Mouse (Mus musculus): ENCODE results near the gene Pi4kb. TPM values are rescaled to one million over a fixed set of nuclear protein-coding genes. Genes with fewer than 3 reads are reported as not detected.
"Not testable (repeated sequence)": the region's sequence is repeated elsewhere in the genome, so short reads cannot be mapped to it uniquely, and the experiment has no call there.

Gene Pi4kb
- 18.9 and 22.2 TPM in 2 replicates for polyA plus RNA-seq (2016; fragmentation: Nextera tagmentation; extraction: Ambion mirVana)

DNA sequence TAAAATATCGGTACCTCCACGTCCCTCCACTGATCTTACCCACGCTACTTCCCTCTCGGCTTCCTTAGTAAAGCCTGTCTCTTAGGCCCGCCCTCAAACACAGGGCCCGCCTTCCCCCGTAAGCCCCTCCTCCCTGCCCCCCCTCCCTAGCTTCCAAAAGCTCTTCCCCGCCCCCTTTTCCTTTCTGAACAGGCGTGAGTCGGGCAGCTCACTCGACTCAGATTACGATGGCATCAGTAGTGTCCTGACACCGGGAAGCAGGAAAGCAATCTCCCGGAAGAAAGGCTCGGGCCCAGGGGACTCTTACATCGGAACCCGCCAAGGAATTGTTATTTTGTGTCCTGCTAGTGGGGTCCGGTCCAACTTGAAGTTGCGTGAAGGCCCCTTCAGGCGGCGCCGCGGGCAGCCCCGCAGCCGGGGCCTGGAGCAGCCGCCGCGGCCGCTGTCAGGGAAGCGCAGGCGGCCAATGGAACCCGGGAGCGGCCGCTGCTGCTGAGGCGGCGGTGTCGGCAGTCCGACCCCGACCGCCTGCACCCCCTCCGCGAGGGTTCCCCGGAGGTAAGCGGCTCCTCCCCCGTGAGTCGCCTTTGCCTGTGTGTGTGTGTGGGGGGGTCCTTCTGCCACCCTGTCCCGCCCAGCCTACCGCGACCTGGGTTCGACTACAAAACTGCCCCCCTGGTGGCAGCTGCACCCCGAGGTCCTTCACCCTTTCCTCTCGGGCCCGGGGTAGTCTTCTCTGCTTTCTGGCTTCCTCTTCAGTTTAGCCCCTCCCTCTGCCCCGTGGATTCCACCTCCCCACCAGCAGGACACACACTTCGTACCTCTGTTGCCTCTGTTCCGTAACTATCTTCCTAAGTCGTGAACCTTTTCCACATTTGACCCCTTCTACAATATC is at the start of gene Pi4kb:
TSS of gene Pi4kb (plus strand) at position 204 of the 895 bp plus-strand sequence.
- Histone ChIP-seq H3K4me3 (peak within 1 kb of the TSS; percentile 91), H3K36me3 (peaks cover 18% of the 10 kb centered on the region), H3K4me1 (peaks cover 11% of the 10 kb centered on the region), H3K9me3 (replicated peaks) (no peaks in the 10 kb centered on the region), H3K27me3 (ENCODE audit: low read depth, poor library complexity, severe bottlenecking) (no peaks in the 10 kb centered on the region), H3K27ac (peak within 1 kb of the TSS; percentile 96)
- DNase-seq (ENCODE audit: low spot score): peak; percentile 93
- under 1% methylated on average over 54 of the region's 57 CpGs for WGBS

DNA sequence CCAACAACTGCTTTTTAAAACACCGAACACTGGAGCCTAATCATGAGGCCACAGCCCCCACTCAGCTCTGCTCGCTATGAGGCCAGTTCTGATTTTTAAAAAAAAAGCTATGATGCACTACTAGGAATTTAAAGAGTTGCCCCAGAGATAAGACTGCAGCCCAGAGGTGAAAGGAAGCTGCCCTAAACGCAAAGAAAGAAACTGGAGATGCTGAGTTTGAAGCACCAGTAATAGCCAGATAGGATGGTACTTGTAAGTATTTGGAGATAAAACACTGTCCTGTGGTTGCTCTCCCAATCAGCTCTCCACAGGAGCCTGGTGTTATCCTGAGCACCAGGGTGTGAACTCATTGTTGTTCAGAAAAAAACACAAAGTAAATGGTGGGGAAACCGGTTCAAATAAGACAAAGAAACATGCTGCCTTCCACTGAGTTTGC is 48.2 kb upstream of the Pi4kb start:
- not testable (repeated sequence) for H3K9me3 ChIP-seq (replicated peaks); DNase-seq (ENCODE audit: low spot score); H3K4me3 ChIP-seq; H3K27me3 ChIP-seq (ENCODE audit: low read depth, poor library complexity, severe bottlenecking); H3K36me3 ChIP-seq; H3K4me1 ChIP-seq; H3K27ac ChIP-seq
- 52% methylated on average over 4 of the region's 4 CpGs for WGBS

DNA sequence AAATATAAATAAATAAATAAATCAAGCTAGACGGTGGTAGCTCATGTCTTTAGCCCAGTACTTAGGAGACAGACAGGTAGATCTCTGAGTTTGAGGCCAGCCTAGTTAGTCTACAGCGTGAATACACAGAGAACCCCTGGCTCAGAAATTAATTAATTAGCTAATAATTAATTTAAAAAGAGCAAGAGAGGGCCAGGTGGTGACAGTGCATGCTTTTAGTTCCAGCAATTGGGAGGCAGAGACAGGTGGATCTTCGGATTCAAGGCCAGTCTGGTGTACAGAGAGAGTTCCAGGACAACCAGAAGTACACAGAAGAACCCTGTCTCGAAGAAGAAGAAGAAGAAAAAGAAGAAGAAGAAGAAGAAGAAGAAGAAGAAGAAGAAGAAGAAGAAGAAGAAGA is 45.6 kb upstream of the Pi4kb start:
- not testable (repeated sequence) for H3K4me3 ChIP-seq; H3K27ac ChIP-seq; DNase-seq (ENCODE audit: low spot score); H3K9me3 ChIP-seq (replicated peaks); H3K27me3 ChIP-seq (ENCODE audit: low read depth, poor library complexity, severe bottlenecking); H3K36me3 ChIP-seq
- peaks cover 16% of the 10 kb centered on the region for H3K4me1 ChIP-seq
- WGBS: 96% methylated on average over 4 of the region's 4 CpGs

DNA sequence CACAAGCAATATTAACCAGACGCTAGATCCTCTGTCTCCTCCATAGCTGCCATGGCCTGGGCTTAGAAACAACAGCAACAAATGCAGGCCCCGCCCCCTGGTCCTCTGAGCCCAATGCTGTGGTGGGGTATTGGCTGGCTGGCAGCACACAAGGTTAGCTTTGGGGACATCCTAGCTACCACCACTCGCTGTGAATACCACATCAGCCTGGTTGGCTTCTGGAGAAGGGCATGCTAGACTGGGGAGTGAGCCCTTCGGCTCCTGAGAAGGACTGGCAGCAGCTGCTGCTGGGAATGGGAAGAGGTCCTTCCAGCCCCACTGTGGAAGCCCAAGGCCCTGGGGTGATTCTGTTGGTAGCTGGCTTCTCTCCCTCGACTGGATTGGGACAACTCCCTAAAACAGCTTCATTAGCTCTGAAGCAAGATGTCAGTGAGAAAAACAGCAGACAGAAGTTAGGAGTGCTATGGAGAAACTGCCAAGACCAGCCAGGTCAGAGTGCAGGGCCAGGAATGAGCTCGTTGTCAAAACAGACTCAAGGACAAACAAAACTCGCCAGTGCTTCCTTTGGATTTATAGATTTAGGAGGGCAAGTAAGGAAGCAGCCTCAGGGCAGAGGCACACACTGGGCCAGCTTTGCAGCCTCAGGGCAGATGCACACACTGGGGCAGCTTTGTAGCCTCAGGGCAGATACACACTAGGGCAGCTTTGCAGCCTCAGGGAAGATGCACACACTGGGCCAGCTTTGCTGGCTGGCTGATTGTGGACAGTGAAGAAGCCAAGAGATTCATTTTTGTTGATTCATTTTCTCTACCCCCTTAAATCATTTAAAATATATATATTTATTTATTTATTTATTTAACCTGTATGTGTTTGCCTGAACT is 43.9 kb upstream of the Pi4kb start:
- H3K4me3 ChIP-seq; H3K9me3 ChIP-seq (replicated peaks); DNase-seq (ENCODE audit: low spot score); H3K27ac ChIP-seq; H3K36me3 ChIP-seq; H3K27me3 ChIP-seq (ENCODE audit: low read depth, poor library complexity, severe bottlenecking): not testable (repeated sequence)
- H3K4me1 ChIP-seq: peaks cover 16% of the 10 kb centered on the region
- WGBS: 37% methylated on average over 7 of the region's 7 CpGs

DNA sequence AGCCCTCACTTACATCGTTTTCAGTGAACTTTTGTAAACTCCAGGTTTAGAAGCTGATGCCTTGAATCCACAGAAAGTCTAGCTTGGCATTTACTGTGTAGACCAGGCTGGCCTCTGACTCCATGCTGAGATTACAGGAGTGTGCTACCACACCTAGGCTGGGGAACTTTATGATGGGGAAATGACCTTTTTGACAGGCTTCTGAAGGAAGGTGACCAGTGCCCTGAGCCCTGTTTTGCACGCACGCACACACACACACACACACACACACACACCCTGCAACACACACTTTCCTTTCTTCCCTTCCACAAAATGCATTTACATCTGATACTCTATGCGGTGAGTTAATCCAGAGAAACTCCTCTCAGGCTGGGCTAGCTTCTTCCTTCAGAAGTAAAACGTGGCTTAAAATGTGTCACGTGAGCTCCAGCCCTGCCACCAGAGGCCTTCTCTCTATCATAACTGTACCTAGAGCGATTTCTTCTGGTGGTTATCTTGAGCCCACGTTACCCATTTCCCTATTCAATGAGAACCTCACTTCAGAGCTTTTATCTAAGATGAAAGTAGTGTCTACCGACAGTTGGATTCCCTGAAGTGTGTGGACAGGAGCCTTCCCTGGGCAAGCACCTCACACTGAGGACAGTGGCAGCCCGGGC is 43.0 kb upstream of the Pi4kb start:
- H3K27me3 ChIP-seq (ENCODE audit: low read depth, poor library complexity, severe bottlenecking); DNase-seq (ENCODE audit: low spot score); H3K4me3 ChIP-seq; H3K27ac ChIP-seq; H3K36me3 ChIP-seq; H3K9me3 ChIP-seq (replicated peaks): not testable (repeated sequence)
- 76% methylated on average over 10 of the region's 10 CpGs for WGBS
- peaks cover 16% of the 10 kb centered on the region for H3K4me1 ChIP-seq

DNA sequence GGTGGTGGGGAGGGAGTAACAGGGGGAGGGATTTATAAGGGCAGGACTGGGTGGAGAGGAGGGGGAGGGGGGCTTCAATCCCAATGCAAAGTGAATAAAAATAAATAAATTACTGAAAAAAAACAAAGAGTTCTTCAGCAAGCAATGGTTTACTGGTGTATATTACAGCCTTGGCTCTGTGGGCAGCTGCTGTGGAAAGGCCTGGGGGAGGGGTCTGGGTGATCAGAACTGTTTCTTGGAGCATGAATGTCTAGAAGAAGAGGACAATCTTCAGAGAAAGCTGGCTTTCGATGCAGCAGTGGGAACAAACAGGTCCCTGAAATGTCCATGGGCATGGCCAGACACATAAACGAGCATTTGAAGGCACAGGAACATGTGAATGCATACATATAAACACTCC is 42.3 kb upstream of the Pi4kb start:
- DNase-seq (ENCODE audit: low spot score); H3K9me3 ChIP-seq (replicated peaks); H3K4me3 ChIP-seq; H3K27me3 ChIP-seq (ENCODE audit: low read depth, poor library complexity, severe bottlenecking); H3K36me3 ChIP-seq: not testable (repeated sequence)
- Histone ChIP-seq H3K4me1 (peaks cover 16% of the 10 kb centered on the region), H3K27ac (peak overlapping the region; percentile 50; the same call in 1 of the 2 replicates)
- WGBS: 77% methylated on average over 2 of the region's 2 CpGs

DNA sequence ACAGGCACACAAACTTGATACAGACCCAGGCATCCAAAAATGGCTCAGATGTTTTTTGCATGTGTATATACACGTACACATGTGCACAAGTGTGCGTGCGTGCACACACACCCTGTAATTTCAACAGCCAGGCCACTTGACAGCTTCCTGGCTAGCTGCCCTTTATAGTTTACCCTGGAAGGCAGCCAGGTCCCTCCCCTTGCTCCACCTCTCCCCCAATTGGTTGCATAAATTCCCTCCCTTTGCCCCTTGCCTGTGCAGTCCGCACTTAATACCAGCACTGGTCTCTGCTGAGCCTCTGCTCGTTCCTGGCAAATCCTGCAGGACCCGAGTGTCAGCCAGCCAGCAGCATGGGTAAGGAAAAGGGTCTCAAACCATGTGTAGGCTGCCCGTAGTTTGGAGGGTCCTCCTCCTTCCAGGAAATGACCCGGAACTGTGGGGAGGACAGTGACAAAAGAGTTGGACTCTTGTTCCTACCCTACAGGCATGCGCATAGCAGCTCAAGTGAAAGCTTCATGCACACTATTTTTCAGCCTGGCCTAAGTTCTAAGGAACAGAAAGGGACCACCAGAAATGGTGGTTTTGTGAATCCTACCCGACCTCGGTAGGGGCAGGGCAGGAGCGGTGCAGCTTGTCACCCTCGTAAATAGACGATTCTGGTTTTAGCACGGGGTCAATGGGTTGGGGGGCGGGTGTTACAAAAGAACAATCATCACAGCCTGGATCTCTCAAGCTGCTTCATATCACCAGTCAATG is 41.5 kb upstream of the Pi4kb start, which contains the start of gene Selenbp1:
TSS of gene Selenbp1 (plus strand) at position 248 of the 756 bp plus-strand sequence.
- Histone ChIP-seq H3K4me3 (peak within 1 kb of the TSS; percentile 29), H3K36me3 (no peaks in the 10 kb centered on the region), H3K4me1 (peaks cover 16% of the 10 kb centered on the region), H3K27ac (peak within 1 kb of the TSS; percentile 50), H3K9me3 (replicated peaks) (no peaks in the 10 kb centered on the region), H3K27me3 (ENCODE audit: low read depth, poor library complexity, severe bottlenecking) (no peaks in the 10 kb centered on the region)
- 31% methylated on average over 16 of the region's 16 CpGs for WGBS
- DNase-seq (ENCODE audit: low spot score): peak; percentile 66

DNA sequence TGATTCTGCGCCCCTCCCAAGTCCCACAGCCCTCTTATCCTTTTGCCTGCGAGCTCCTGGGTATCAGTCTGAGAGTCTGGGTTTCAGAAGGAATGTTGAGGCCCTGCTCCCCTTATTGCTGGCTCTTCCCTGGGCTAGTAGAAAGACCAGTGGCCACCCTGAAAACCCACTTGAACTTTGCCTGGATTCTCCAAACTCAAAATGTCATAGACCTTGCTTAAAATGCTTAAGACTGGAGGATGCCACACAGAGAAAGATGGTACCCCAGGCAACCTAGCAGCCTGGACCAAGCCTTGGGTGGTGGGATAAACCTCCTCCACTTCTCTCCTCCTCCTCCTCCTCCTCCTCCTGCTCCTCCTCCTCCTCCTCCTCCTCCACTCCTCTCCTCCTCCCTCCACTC is 40.9 kb upstream of the Pi4kb start:
- H3K9me3 ChIP-seq (replicated peaks); H3K4me3 ChIP-seq; H3K36me3 ChIP-seq; H3K27ac ChIP-seq; DNase-seq (ENCODE audit: low spot score); H3K27me3 ChIP-seq (ENCODE audit: low read depth, poor library complexity, severe bottlenecking): not testable (repeated sequence)
- H3K4me1 ChIP-seq: peaks cover 16% of the 10 kb centered on the region
- 100% methylated on average over 1 of the region's 2 CpGs for WGBS

DNA sequence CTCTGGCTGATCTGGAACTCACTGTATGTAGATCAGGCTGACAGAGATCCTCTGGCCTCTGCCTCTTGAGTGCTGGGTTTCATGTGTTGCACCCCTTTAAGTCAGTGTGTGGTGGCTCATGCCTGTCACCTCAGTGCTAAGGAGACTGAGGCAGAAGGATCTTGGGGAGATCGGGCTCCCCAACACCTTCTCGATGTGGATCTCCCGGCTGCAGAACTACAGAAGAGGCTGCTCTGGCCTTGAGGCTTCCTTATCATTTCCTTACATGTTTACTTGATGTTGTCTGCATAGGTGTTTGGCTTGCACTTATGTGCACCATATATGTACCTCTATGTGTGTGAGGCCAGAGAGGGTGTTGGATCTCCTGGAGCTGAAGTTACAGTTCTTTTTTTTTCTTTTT is 40.0 kb upstream of the Pi4kb start:
- H3K4me3 ChIP-seq; H3K9me3 ChIP-seq (replicated peaks); H3K27me3 ChIP-seq (ENCODE audit: low read depth, poor library complexity, severe bottlenecking); H3K36me3 ChIP-seq; H3K27ac ChIP-seq; DNase-seq (ENCODE audit: low spot score): not testable (repeated sequence)
- WGBS: 96% methylated on average over 3 of the region's 3 CpGs
- H3K4me1 ChIP-seq: peaks cover 16% of the 10 kb centered on the region

DNA sequence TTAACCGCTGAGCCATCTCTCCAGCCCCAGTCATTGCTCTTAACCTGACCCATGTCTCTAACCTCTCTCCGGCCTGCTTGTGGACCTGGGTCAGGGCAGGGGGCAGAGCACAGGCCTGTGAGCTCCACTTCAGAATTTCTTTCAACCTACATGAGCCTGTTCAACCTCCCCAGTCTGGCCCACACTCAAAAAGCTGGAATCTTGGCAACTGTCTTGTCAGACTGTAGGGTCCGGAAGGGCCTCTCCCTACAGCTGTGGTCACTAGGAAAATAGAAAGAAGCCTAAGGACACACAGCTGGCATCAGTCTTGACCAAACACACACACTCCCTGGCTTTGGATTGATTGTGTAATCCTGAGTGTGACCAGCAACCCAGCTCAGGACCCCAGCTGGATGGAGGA is 39.2 kb upstream of the Pi4kb start:
- not testable (repeated sequence) for H3K27ac ChIP-seq; DNase-seq (ENCODE audit: low spot score); H3K9me3 ChIP-seq (replicated peaks); H3K27me3 ChIP-seq (ENCODE audit: low read depth, poor library complexity, severe bottlenecking); H3K36me3 ChIP-seq; H3K4me3 ChIP-seq
- peaks cover 19% of the 10 kb centered on the region for H3K4me1 ChIP-seq
- WGBS: 91% methylated on average over 3 of the region's 3 CpGs

DNA sequence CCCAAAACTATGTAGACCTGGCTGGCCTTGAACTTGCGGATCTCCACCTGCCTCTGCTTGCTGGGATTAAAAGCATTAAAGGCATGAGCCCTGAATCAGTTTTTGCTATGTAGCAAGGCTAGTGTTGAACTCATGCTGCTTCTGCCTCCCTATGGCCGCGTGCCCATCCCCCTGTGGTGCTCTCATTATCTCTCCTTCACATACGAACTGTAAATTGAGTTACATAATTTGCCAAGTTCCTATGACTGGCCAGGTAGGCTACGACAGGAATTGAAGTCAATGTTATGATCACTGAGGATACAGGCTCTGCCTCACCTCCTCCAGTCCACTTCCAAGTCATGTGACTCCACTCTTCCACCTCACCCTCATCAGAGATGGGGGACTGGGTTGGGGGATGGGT is 38.4 kb upstream of the Pi4kb start:
- peaks cover 18% of the 10 kb centered on the region for H3K4me1 ChIP-seq
- WGBS: 86% methylated on average over 5 of the region's 5 CpGs

DNA sequence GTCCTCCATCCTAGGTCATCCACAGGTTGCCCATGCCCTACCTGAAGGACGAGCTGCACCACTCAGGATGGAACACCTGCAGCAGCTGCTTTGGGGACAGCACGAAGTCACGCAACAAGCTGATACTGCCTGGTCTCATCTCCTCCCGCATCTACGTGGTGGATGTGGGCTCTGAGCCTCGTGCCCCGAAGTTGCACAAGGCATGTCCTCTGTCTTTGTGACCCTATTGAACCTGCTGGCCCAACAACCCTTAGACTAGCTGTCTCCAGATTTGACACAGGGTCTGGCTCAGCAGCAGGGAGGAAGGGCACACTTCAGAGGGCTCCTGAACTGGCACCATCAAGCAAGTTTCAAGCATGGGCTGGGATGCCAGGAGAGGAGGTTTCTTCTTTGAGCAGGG is 37.3 kb upstream of the Pi4kb start:
- DNase-seq (ENCODE audit: low spot score): not testable (repeated sequence)

More for the DNA sequence above, 38.4 kb upstream of the Pi4kb start:
- H3K27me3 ChIP-seq (ENCODE audit: low read depth, poor library complexity, severe bottlenecking); DNase-seq (ENCODE audit: low spot score); H3K27ac ChIP-seq; H3K36me3 ChIP-seq; H3K4me3 ChIP-seq; H3K9me3 ChIP-seq (replicated peaks): not testable (repeated sequence)

More for the DNA sequence above, 37.3 kb upstream of the Pi4kb start:
- not testable (repeated sequence) for H3K4me3 ChIP-seq; H3K27me3 ChIP-seq (ENCODE audit: low read depth, poor library complexity, severe bottlenecking); H3K36me3 ChIP-seq; H3K27ac ChIP-seq; H3K9me3 ChIP-seq (replicated peaks)
- 91% methylated on average over 7 of the region's 7 CpGs for WGBS
- H3K4me1 ChIP-seq: peaks cover 17% of the 10 kb centered on the region
